Mouse (Mus musculus) gastrocnemius, adult 2 months (tissue): Measurements from ENCODE around the gene Elfn2. TPM values are rescaled to one million over a fixed set of nuclear protein-coding genes. Genes with fewer than 3 reads are reported as not detected.

ENCODE experiments used
- DNase-seq: peaks from one replicate; pipeline ENCODE4 v3.0.0; 2022
- H3K27ac ChIP-seq: fragments of 200-600 bp; 2 replicates; pipeline ENCODE4 v1.8.1; 2022; ENCODE audit warnings: mild to moderate bottlenecking
- H3K4me3 ChIP-seq: fragments of 200-600 bp; 2 replicates; pipeline ENCODE4 v1.8.1; 2022; ENCODE audit warnings: mild to moderate bottlenecking, moderate library complexity
- CTCF ChIP-seq: fragments of 200-600 bp; IDR thresholded peaks from 2 replicates; pipeline ENCODE4 v1.8.1; 2022; ENCODE audit warnings: antibody characterized with exemption, mild to moderate bottlenecking, moderate library complexity
- intact Hi-C: fragments of 180-260 bp; cut with DNase I; formaldehyde crosslinking; loops from one replicate; pipeline ENCODE4 v1.15.1; 2025
- total RNA-seq, 2 experiments: library from RNA; stranded (reverse); gene quantifications; 2 replicates each; pipeline ENCODE4 v1.2.3; 2021

The Elfn2 gene
- total RNA-seq, 2 experiments from 2014 or later: 0.03 TPM; not detected in 1

- peak; percentile 98; the same call in 1 of the 2 replicates for TF ChIP-seq CTCF
- no peak overlapping the region for H3K4me3 ChIP-seq
- intact Hi-C loops: loop anchor here (1.0 to 5.0 kb wide), 3 partner anchors 97 to 234 kb away; partner anchors contain the start of gene Lgals2
These were observed 95.1 kb downstream of the Elfn2 start for GRCm38 (mm10) chr15:78623426-78623825.

More at GRCm38 (mm10) chr15:78623426-78623825, 95.1 kb downstream of the Elfn2 start:
- peak overlapping the region; percentile 78; the same call in 1 of the 2 replicates for H3K27ac ChIP-seq
- DNase-seq: peak; percentile 68

Other genes with a start within 250 kb of the Elfn2 start
- gene Il2rb, start 223.5 kb downstream of the Elfn2 start, total RNA-seq: not detected
- 1 to 10 TPM; 2.7 to 7.6 TPM for gene C1qtnf6, start 187.4 kb downstream of the Elfn2 start, total RNA-seq
- gene Sstr3, start 174.1 kb downstream of the Elfn2 start, total RNA-seq: under 1 TPM in 1 of 2 experiments, not detected in 1; 0.05 TPM
- gene Rac2, start 146.0 kb downstream of the Elfn2 start, total RNA-seq: 1 to 10 TPM; 1.4 to 1.7 TPM
- gene Cyth4, start 121.7 kb downstream of the Elfn2 start, total RNA-seq: 1 to 10 TPM; 1.9 TPM
- 1 to 10 TPM; 2.6 to 3.1 TPM for gene Mfng, start 54.7 kb upstream of the Elfn2 start, total RNA-seq
- 1 to 10 TPM; 6.1 to 6.8 TPM for gene Card10, start 84.3 kb upstream of the Elfn2 start, total RNA-seq
- 1 to 10 TPM; 8.5 to 10.0 TPM for gene Cdc42ep1, start 123.9 kb upstream of the Elfn2 start, total RNA-seq
- not detected for gene Lgals2, start 136.8 kb upstream of the Elfn2 start, total RNA-seq
- gene Gga1, start 158.4 kb upstream of the Elfn2 start, total RNA-seq: 10 to 100 TPM; 43.1 to 45.7 TPM
- gene Gm49510, start 180.9 kb upstream of the Elfn2 start, total RNA-seq: under 1 TPM in 1 of 2 experiments, not detected in 1; 0.13 TPM
- gene Sh3bp1, start 181.0 kb upstream of the Elfn2 start, total RNA-seq: 1 to 10 TPM; 1.4 to 2.0 TPM
- 1 to 10 TPM; 1.1 to 1.4 TPM for gene Pdxp, start 195.1 kb upstream of the Elfn2 start, total RNA-seq
- 100 to 1,000 TPM; 197 to 272 TPM for gene Lgals1, start 208.0 kb upstream of the Elfn2 start, total RNA-seq
- gene Nol12, start 216.2 kb upstream of the Elfn2 start, total RNA-seq: 10 to 100 TPM; 20.6 to 22.3 TPM
- gene Triobp, start 229.0 kb upstream of the Elfn2 start, total RNA-seq: 10 to 100 TPM; 33.2 to 36.6 TPM